Mouse (Mus musculus): ENCODE measurements around the gene Cldn10. TPM values are rescaled to one million over a fixed set of nuclear protein-coding genes. Genes with fewer than 3 reads are reported as not detected.

Cldn10 gene
- polyA plus RNA-seq (2012; rRNA removed): 15.3 and 15.5 TPM in 2 replicates

DNA sequence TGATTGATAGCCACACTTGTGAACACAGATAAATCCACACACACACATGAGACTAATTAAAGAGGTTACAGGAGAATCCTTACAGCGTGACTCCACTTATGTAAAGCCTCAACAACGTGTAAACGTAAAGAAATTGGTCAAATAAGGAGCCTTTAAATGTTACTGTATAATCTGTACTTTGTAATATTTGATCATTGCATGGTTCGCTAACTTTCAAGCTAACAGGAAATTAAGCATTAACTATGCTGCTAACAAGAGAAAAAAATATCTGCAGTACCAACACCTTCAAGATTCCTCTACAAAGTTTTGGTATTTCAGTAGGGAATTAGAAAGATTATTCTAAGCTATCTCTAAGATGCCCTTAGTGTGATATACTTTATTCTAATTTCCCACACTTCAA lies at the start of gene Cldn10:
Gene Cldn10, plus strand, starts transcription at position 288 of the 400 bp plus-strand sequence.

Other genes starting within 250 kb of the Cldn10 start
- gene Abcc4, start 81.7 kb upstream of the Cldn10 start, polyA plus RNA-seq (2012; rRNA removed): 5.5 and 9.4 TPM in 2 replicates
- 26.2 and 28.0 TPM in 2 replicates for gene Dzip1, start 137.6 kb downstream of the Cldn10 start, polyA plus RNA-seq (2012; rRNA removed)
- 16.0 and 24.5 TPM in 2 replicates for gene Dnajc3, start 150.1 kb downstream of the Cldn10 start, polyA plus RNA-seq (2012; rRNA removed)